Mouse (Mus musculus) E14TG2a.4 (cell line): Measurements from ENCODE around the gene Ppp2r3d.

Experiments used
- CTCF ChIP-seq: conservative IDR thresholded peaks from 2 replicates; pipeline ENCODE4 v1.5.1; 2014; ENCODE audit warnings: low read length
- NANOG ChIP-seq: IDR thresholded peaks from 2 replicates; pipeline ENCODE4 v1.6.1; 2014; ENCODE audit warnings: borderline replicate concordance, low read length, mixed read lengths

DNA sequence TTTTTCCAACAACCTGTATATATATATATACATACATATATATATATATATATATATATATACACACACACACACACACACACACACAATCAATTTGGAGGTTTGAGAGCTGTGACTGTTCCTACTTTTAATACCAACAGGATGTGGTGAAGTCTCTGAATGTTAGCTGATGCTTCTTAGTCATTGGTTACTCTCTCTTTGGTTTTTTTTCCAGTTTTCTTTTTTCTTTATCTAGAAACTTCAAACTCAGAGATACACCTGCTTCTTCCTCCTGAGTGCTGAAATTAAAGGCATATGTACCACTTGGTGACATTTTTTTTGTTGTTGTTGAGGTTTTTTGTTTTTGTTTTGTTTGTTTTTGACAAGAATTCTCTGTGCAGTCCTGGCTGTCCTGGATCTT is 63.8 kb downstream of the Ppp2r3d start:
- TF ChIP-seq CTCF: no peak
- no peak for TF ChIP-seq NANOG
